Mouse (Mus musculus): ENCODE measurements at regions not wholly inside any gene's neighbourhood (a gene's known extent, or its start where the extent isn't known, plus 50 kb on each side); places are given as distances from the start of the nearest gene placed in this dataset.

GRCm38 (mm10) chr13:119140436-119140835, 288.0 kb upstream of the Paip1 start:
- 68% methylated on average over 2 of the region's 2 CpGs for WGBS (ENCODE audit: insufficient replicate concordance)
- no peak overlapping the region for H3K4me2 ChIP-seq
- no peaks in the 10 kb centered on the region for H3K36me3 ChIP-seq
- H3K9ac ChIP-seq, result no peak overlapping the region
- no peak for DNase-seq
- no peak overlapping the region for H3K4me3 ChIP-seq (replicated peaks)
- ATAC-seq (ENCODE audit: low read depth), result no peak
- no peaks in the 10 kb centered on the region for H3K27me3 ChIP-seq
- no peaks in the 10 kb centered on the region for H3K9me3 ChIP-seq (replicated peaks)
- H3K4me1 ChIP-seq (replicated peaks), result no peaks in the 10 kb centered on the region
- no peak overlapping the region for H3K27ac ChIP-seq

GRCm38 (mm10) chr13:119143351-119143750, 285.1 kb upstream of the Paip1 start:
- 2% methylated on average over 1 of the region's 1 CpGs for WGBS (ENCODE audit: insufficient replicate concordance)
- Histone ChIP-seq H3K27ac (no peak overlapping the region), H3K9ac (no peak overlapping the region), H3K4me2 (no peak overlapping the region), H3K4me3 (replicated peaks) (no peak overlapping the region), H3K4me1 (replicated peaks) (no peaks in the 10 kb centered on the region), H3K36me3 (no peaks in the 10 kb centered on the region), H3K9me3 (replicated peaks) (no peaks in the 10 kb centered on the region), H3K27me3 (no peaks in the 10 kb centered on the region)
- ATAC-seq (ENCODE audit: low read depth) (no peak), DNase-seq (no peak)

GRCm38 (mm10) chr13:119145713-119146112, 282.7 kb upstream of the Paip1 start:
- Histone ChIP-seq H3K36me3 (no peaks in the 10 kb centered on the region), H3K4me2 (no peak overlapping the region), H3K27me3 (no peaks in the 10 kb centered on the region), H3K4me3 (replicated peaks) (no peak overlapping the region), H3K27ac (no peak overlapping the region), H3K4me1 (replicated peaks) (no peaks in the 10 kb centered on the region), H3K9me3 (replicated peaks) (no peaks in the 10 kb centered on the region), H3K9ac (no peak overlapping the region)
- ATAC-seq (ENCODE audit: low read depth) (no peak), DNase-seq (no peak)
- 57% methylated on average over 4 of the region's 4 CpGs for WGBS (ENCODE audit: insufficient replicate concordance)

GRCm38 (mm10) chr13:119147701-119148100, 280.7 kb upstream of the Paip1 start:
- no peaks in the 10 kb centered on the region for H3K27me3 ChIP-seq
- H3K9ac ChIP-seq, result no peak overlapping the region
- DNase-seq (no peak), ATAC-seq (ENCODE audit: low read depth) (no peak)
- H3K27ac ChIP-seq, result no peak overlapping the region
- H3K9me3 ChIP-seq (replicated peaks), result no peaks in the 10 kb centered on the region
- no peaks in the 10 kb centered on the region for H3K4me1 ChIP-seq (replicated peaks)
- 70% methylated on average over 3 of the region's 3 CpGs for WGBS (ENCODE audit: insufficient replicate concordance)
- no peaks in the 10 kb centered on the region for H3K36me3 ChIP-seq
- no peak overlapping the region for H3K4me2 ChIP-seq
- H3K4me3 ChIP-seq (replicated peaks), result no peak overlapping the region

- H3K4me1 ChIP-seq (replicated peaks), result no peaks in the 10 kb centered on the region
- no peak for ATAC-seq (ENCODE audit: low read depth)
- H3K4me2 ChIP-seq, result no peak overlapping the region
- no peak overlapping the region for H3K27ac ChIP-seq
- H3K4me3 ChIP-seq (replicated peaks), result no peak overlapping the region
- no peak for DNase-seq
- H3K9me3 ChIP-seq (replicated peaks), result no peaks in the 10 kb centered on the region
- 65% methylated on average over 4 of the region's 4 CpGs for WGBS (ENCODE audit: insufficient replicate concordance)
- no peaks in the 10 kb centered on the region for H3K27me3 ChIP-seq
- H3K36me3 ChIP-seq, result no peaks in the 10 kb centered on the region
- no peak overlapping the region for H3K9ac ChIP-seq
Observed at GRCm38 (mm10) chr13:119149141-119149540, 279.3 kb upstream of the Paip1 start.

- ATAC-seq (ENCODE audit: low read depth) (no peak), DNase-seq (no peak)
- H3K4me2 ChIP-seq, result no peak overlapping the region
- no peaks in the 10 kb centered on the region for H3K4me1 ChIP-seq (replicated peaks)
- no peak overlapping the region for H3K4me3 ChIP-seq (replicated peaks)
- H3K36me3 ChIP-seq, result no peaks in the 10 kb centered on the region
- 66% methylated on average over 4 of the region's 4 CpGs for WGBS (ENCODE audit: insufficient replicate concordance)
- H3K27me3 ChIP-seq, result no peaks in the 10 kb centered on the region
- no peak overlapping the region for H3K27ac ChIP-seq
- no peak overlapping the region for H3K9ac ChIP-seq
- no peaks in the 10 kb centered on the region for H3K9me3 ChIP-seq (replicated peaks)
Observed at GRCm38 (mm10) chr13:119150847-119151548, 277.4 kb upstream of the Paip1 start.

GRCm38 (mm10) chr13:119177753-119178152, 250.6 kb upstream of the Paip1 start:
- Histone ChIP-seq H3K4me2 (no peak overlapping the region), H3K9ac (no peak overlapping the region), H3K4me1 (replicated peaks) (no peaks in the 10 kb centered on the region), H3K27ac (no peak overlapping the region), H3K4me3 (replicated peaks) (no peak overlapping the region), H3K27me3 (no peaks in the 10 kb centered on the region), H3K36me3 (no peaks in the 10 kb centered on the region), H3K9me3 (replicated peaks) (no peaks in the 10 kb centered on the region)
- DNase-seq (no peak), ATAC-seq (ENCODE audit: low read depth) (no peak)
- WGBS (ENCODE audit: insufficient replicate concordance), result 35% methylated on average over 4 of the region's 4 CpGs

- DNase-seq (no peak), ATAC-seq (ENCODE audit: low read depth) (no peak)
- Histone ChIP-seq H3K4me2 (no peak overlapping the region), H3K27me3 (no peaks in the 10 kb centered on the region), H3K4me1 (replicated peaks) (no peaks in the 10 kb centered on the region), H3K4me3 (replicated peaks) (no peak overlapping the region), H3K36me3 (no peaks in the 10 kb centered on the region), H3K9me3 (replicated peaks) (no peaks in the 10 kb centered on the region), H3K9ac (no peak overlapping the region), H3K27ac (no peak overlapping the region)
- WGBS (ENCODE audit: insufficient replicate concordance), result 63% methylated on average over 5 of the region's 5 CpGs
Observed at GRCm38 (mm10) chr13:119178212-119178611, 250.2 kb upstream of the Paip1 start.

- Histone ChIP-seq H3K4me1 (replicated peaks) (no peaks in the 10 kb centered on the region), H3K27ac (no peak overlapping the region), H3K9me3 (replicated peaks) (no peaks in the 10 kb centered on the region), H3K4me3 (replicated peaks) (no peak overlapping the region), H3K4me2 (no peak overlapping the region), H3K9ac (no peak overlapping the region), H3K27me3 (no peaks in the 10 kb centered on the region), H3K36me3 (no peaks in the 10 kb centered on the region)
- 15% methylated on average over 1 of the region's 1 CpGs for WGBS (ENCODE audit: insufficient replicate concordance)
- DNase-seq (no peak), ATAC-seq (ENCODE audit: low read depth) (no peak)
Observed at GRCm38 (mm10) chr13:119179157-119179920, 249.1 kb upstream of the Paip1 start.

- ATAC-seq (ENCODE audit: low read depth), result peak; percentile 53; the same call in 1 of the 2 replicates
Observed at GRCm38 (mm10) chr13:119184322-119184877, 244.0 kb upstream of the Paip1 start.

GRCm38 (mm10) chr13:119185567-119186143, 242.7 kb upstream of the Paip1 start:
- no peaks in the 10 kb centered on the region for H3K9me3 ChIP-seq (replicated peaks)
- ATAC-seq (ENCODE audit: low read depth) (peak; percentile 45; the same call in 1 of the 2 replicates), DNase-seq (no peak)
- H3K9ac ChIP-seq, result no peak overlapping the region
- H3K4me3 ChIP-seq (replicated peaks), result no peak overlapping the region
- H3K27me3 ChIP-seq, result no peaks in the 10 kb centered on the region
- no peaks in the 10 kb centered on the region for H3K4me1 ChIP-seq (replicated peaks)
- WGBS (ENCODE audit: insufficient replicate concordance), result 87% methylated on average over 5 of the region's 5 CpGs
- H3K4me2 ChIP-seq, result no peak overlapping the region
- no peak overlapping the region for H3K27ac ChIP-seq
- no peaks in the 10 kb centered on the region for H3K36me3 ChIP-seq

More at GRCm38 (mm10) chr13:119184322-119184877, 244.0 kb upstream of the Paip1 start:
- H3K4me1 ChIP-seq (replicated peaks), result no peaks in the 10 kb centered on the region
- no peak overlapping the region for H3K4me3 ChIP-seq (replicated peaks)
- H3K9me3 ChIP-seq (replicated peaks), result no peaks in the 10 kb centered on the region
- H3K9ac ChIP-seq, result no peak overlapping the region
- H3K36me3 ChIP-seq, result no peaks in the 10 kb centered on the region
- H3K27ac ChIP-seq, result no peak overlapping the region
- 84% methylated on average over 6 of the region's 6 CpGs for WGBS (ENCODE audit: insufficient replicate concordance)
- H3K4me2 ChIP-seq, result no peak overlapping the region
- no peak for DNase-seq
- H3K27me3 ChIP-seq, result no peaks in the 10 kb centered on the region
